Mouse (Mus musculus) CH12.LX (cell line): ENCODE measurements around the gene Gm47429. TPM values are rescaled to one million over a fixed set of nuclear protein-coding genes. Genes with fewer than 3 reads are reported as not detected.

Source experiments
- DNase-seq: peaks from one replicate; pipeline ENCODE4 v3.0.0-alpha.2; 2013; ENCODE audit errors: extremely low read depth
- H3K27ac ChIP-seq: 2 replicates; pipeline ENCODE4 v1.5.1; 2012; ENCODE audit warnings: low read depth, mild to moderate bottlenecking, control low read depth, moderate library complexity; ENCODE audit not compliant: insufficient read depth
- H3K27me3 ChIP-seq: replicated peaks from 2 replicates; pipeline ENCODE3; 2012; ENCODE audit warnings: inconsistent platforms
- H3K36me3 ChIP-seq, 2 experiments: replicated peaks in 1 of 2; 2 replicates each; pipeline versions ENCODE3 to v1.6.1; 2012; ENCODE audit warnings: inconsistent platforms in 1 of 2, low read length in 1 of 2, mild to moderate bottlenecking in 1 of 2, mixed read lengths in 1 of 2, moderate library complexity in 1 of 2; ENCODE audit not compliant: control insufficient read depth in 1 of 2, insufficient read depth in 1 of 2
- H3K4me1 ChIP-seq, 2 experiments: 2 replicates each; pipeline ENCODE4 v1.6.1; 2012; ENCODE audit warnings: inconsistent platforms in 1 of 2, moderate library complexity in 1 of 2; ENCODE audit not compliant: insufficient read depth in 2 of 2, control insufficient read depth in 1 of 2
- H3K4me2 ChIP-seq: 2 replicates; pipeline ENCODE4 v1.6.1; 2012; ENCODE audit warnings: low read depth, mild to moderate bottlenecking, control low read depth; ENCODE audit not compliant: poor library complexity, insufficient read depth, severe bottlenecking
- H3K4me3 ChIP-seq, 3 experiments: fragments of 150-350 bp in 1 of 3; sonication (generic) in 1 of 3; replicated peaks in 1 of 3; 2 replicates each; pipeline versions ENCODE3 to v1.5.1; 2011 to 2012; ENCODE audit warnings: low read depth in 2 of 3, low read length in 2 of 3, mild to moderate bottlenecking in 2 of 3, moderate library complexity in 2 of 3, control low read depth in 1 of 3, improper control_type of control experiment in 1 of 3, inconsistent platforms in 1 of 3, mixed read lengths in 1 of 3; ENCODE audit not compliant: poor library complexity in 1 of 3
- H3K79me2 ChIP-seq: replicated peaks from 2 replicates; pipeline ENCODE4 v1.6.1; 2012; ENCODE audit warnings: mild to moderate bottlenecking, moderate library complexity; ENCODE audit not compliant: control insufficient read depth, poor library complexity, insufficient read depth, severe bottlenecking; ENCODE audit errors: extremely low read depth
- H3K9ac ChIP-seq: 2 replicates; pipeline ENCODE4 v1.6.1; 2012; ENCODE audit warnings: low read depth, mild to moderate bottlenecking, control low read depth, moderate library complexity; ENCODE audit not compliant: insufficient read depth
- H3K9me3 ChIP-seq: replicated peaks from 2 replicates; pipeline ENCODE3; 2012; ENCODE audit warnings: low read length, inconsistent platforms, mixed read lengths
- BHLHE40 ChIP-seq: IDR thresholded peaks from 2 replicates; pipeline ENCODE4 v1.6.1; 2011; ENCODE audit warnings: mild to moderate bottlenecking, low read depth, low read length, improper control_type of control experiment
- CHD1 ChIP-seq: IDR thresholded peaks from 2 replicates; pipeline ENCODE4 v1.6.1; 2012; ENCODE audit warnings: low read depth, low read length, improper control_type of control experiment, inconsistent platforms
- CHD2 ChIP-seq: IDR thresholded peaks from 2 replicates; pipeline ENCODE4 v1.6.1; 2011; ENCODE audit warnings: low read length, improper control_type of control experiment
- CTCF ChIP-seq, 2 experiments: IDR thresholded peaks in 1 of 2; conservative IDR thresholded peaks in 1 of 2; 2 replicates each; pipeline ENCODE4 v1.5.1; 2011 to 2012; ENCODE audit warnings: low read depth in 2 of 2, low read length in 2 of 2, improper control_type of control experiment in 1 of 2, inconsistent platforms in 1 of 2, mild to moderate bottlenecking in 1 of 2, moderate library complexity in 1 of 2
- E2F4 ChIP-seq: IDR thresholded peaks from 2 replicates; pipeline ENCODE4 v1.6.1; 2011; ENCODE audit warnings: low read depth, low read length, improper control_type of control experiment; ENCODE audit not compliant: insufficient replicate concordance
- ELF1 ChIP-seq: IDR thresholded peaks from 2 replicates; pipeline ENCODE4 v1.6.1; 2014; ENCODE audit warnings: low read depth, mild to moderate bottlenecking, inconsistent platforms, low read length, improper control_type of control experiment
- EP300 ChIP-seq: IDR thresholded peaks from 2 replicates; pipeline ENCODE4 v1.6.1; 2011; ENCODE audit warnings: low read length, improper control_type of control experiment
- ETS1 ChIP-seq: conservative IDR thresholded peaks from 2 replicates; pipeline ENCODE4 v1.6.1; 2012; ENCODE audit warnings: low read depth, mild to moderate bottlenecking, inconsistent platforms, low read length, improper control_type of control experiment, moderate library complexity
- GABPA ChIP-seq: IDR thresholded peaks from 2 replicates; pipeline ENCODE4 v1.6.1; 2012; ENCODE audit warnings: low read depth, low read length, improper control_type of control experiment, inconsistent platforms; ENCODE audit not compliant: insufficient replicate concordance
- HCFC1 ChIP-seq: IDR thresholded peaks from 2 replicates; pipeline ENCODE4 v1.6.1; 2012; ENCODE audit warnings: low read depth, mild to moderate bottlenecking, inconsistent platforms, low read length, improper control_type of control experiment
- IRF4 ChIP-seq: IDR thresholded peaks from 2 replicates; pipeline ENCODE4 v1.6.1; 2014; ENCODE audit warnings: low read depth, mild to moderate bottlenecking, inconsistent platforms, low read length, improper control_type of control experiment
- JUND ChIP-seq: conservative IDR thresholded peaks from 2 replicates; pipeline ENCODE4 v1.6.1; 2011; ENCODE audit warnings: low read depth, low read length, improper control_type of control experiment
- KAT2A ChIP-seq: IDR thresholded peaks from 2 replicates; pipeline ENCODE4 v1.6.1; 2012; ENCODE audit warnings: low read length, improper control_type of control experiment, inconsistent platforms; ENCODE audit not compliant: insufficient replicate concordance
- MAFK ChIP-seq: IDR thresholded peaks from 2 replicates; pipeline ENCODE4 v1.6.1; 2011; ENCODE audit warnings: low read length, improper control_type of control experiment; ENCODE audit not compliant: insufficient replicate concordance
- MAX ChIP-seq: IDR thresholded peaks from 2 replicates; pipeline ENCODE4 v1.6.1; 2011; ENCODE audit warnings: low read length, improper control_type of control experiment
- MAZ ChIP-seq: IDR thresholded peaks from 2 replicates; pipeline ENCODE4 v1.6.1; 2012; ENCODE audit warnings: low read depth, mild to moderate bottlenecking, inconsistent platforms, low read length, improper control_type of control experiment, moderate library complexity
- MEF2A ChIP-seq: IDR thresholded peaks from 2 replicates; pipeline ENCODE4 v1.6.1; 2014; ENCODE audit warnings: low read depth, mild to moderate bottlenecking, inconsistent platforms, low read length, improper control_type of control experiment, borderline replicate concordance
- MXI1 ChIP-seq: IDR thresholded peaks from 2 replicates; pipeline ENCODE4 v1.6.1; 2011; ENCODE audit warnings: mild to moderate bottlenecking, low read depth, low read length, improper control_type of control experiment
- MYC ChIP-seq: IDR thresholded peaks from 2 replicates; pipeline ENCODE4 v1.6.1; 2011; ENCODE audit warnings: low read depth, mild to moderate bottlenecking, improper control_type of control experiment, low read length
- NELFE ChIP-seq: IDR thresholded peaks from 2 replicates; pipeline ENCODE4 v1.6.1; 2011; ENCODE audit warnings: low read depth, low read length, improper control_type of control experiment
- NRF1 ChIP-seq: IDR thresholded peaks from 2 replicates; pipeline ENCODE4 v1.6.1; 2014; ENCODE audit warnings: low read depth, mild to moderate bottlenecking, inconsistent platforms, low read length, improper control_type of control experiment, moderate library complexity
- PAX5 ChIP-seq: IDR thresholded peaks from 2 replicates; pipeline ENCODE4 v1.6.1; 2012; ENCODE audit warnings: low read length, inconsistent platforms, mixed read lengths
- POLR2A ChIP-seq: IDR thresholded peaks from 2 replicates; pipeline ENCODE4 v1.6.1; 2011; ENCODE audit warnings: low read depth, mild to moderate bottlenecking, improper control_type of control experiment, low read length
- POLR2AphosphoS2 ChIP-seq: IDR thresholded peaks from 2 replicates; pipeline ENCODE4 v1.6.1; 2011; ENCODE audit warnings: low read depth, low read length, improper control_type of control experiment
- RAD21 ChIP-seq: IDR thresholded peaks from 2 replicates; pipeline ENCODE4 v1.6.1; 2011; ENCODE audit warnings: low read depth, mild to moderate bottlenecking, low read length, improper control_type of control experiment, moderate library complexity
- RCOR1 ChIP-seq: conservative IDR thresholded peaks from 2 replicates; pipeline ENCODE4 v1.6.1; 2012; ENCODE audit warnings: low read depth, mild to moderate bottlenecking, inconsistent platforms, low read length, improper control_type of control experiment
- SIN3A ChIP-seq: IDR thresholded peaks from 2 replicates; pipeline ENCODE4 v1.6.1; 2012; ENCODE audit warnings: low read length, improper control_type of control experiment, inconsistent platforms
- SMC3 ChIP-seq: IDR thresholded peaks from 2 replicates; pipeline ENCODE4 v1.6.1; 2011; ENCODE audit warnings: low read depth, low read length, improper control_type of control experiment
- TBP ChIP-seq: conservative IDR thresholded peaks from 2 replicates; pipeline ENCODE4 v1.6.1; 2011; ENCODE audit warnings: low read depth, low read length, improper control_type of control experiment
- TCF12 ChIP-seq: IDR thresholded peaks from 2 replicates; pipeline ENCODE4 v1.6.1; 2014; ENCODE audit warnings: low read depth, mild to moderate bottlenecking, inconsistent platforms, low read length, improper control_type of control experiment
- UBTF ChIP-seq: IDR thresholded peaks from 2 replicates; pipeline ENCODE4 v1.6.1; 2012; ENCODE audit warnings: low read depth, mild to moderate bottlenecking, inconsistent platforms, low read length, improper control_type of control experiment, moderate library complexity
- USF1 ChIP-seq: IDR thresholded peaks from 2 replicates; pipeline ENCODE4 v1.6.1; 2014; ENCODE audit warnings: low read depth, mild to moderate bottlenecking, inconsistent platforms, low read length, improper control_type of control experiment
- USF2 ChIP-seq: conservative IDR thresholded peaks from 2 replicates; pipeline ENCODE4 v1.6.1; 2011; ENCODE audit warnings: low read depth, low read length, improper control_type of control experiment
- ZC3H11A ChIP-seq: IDR thresholded peaks from 2 replicates; pipeline ENCODE4 v1.6.1; 2012; ENCODE audit warnings: low read depth, mild to moderate bottlenecking, inconsistent platforms, low read length, improper control_type of control experiment
- ZKSCAN1 ChIP-seq: IDR thresholded peaks from 2 replicates; pipeline ENCODE4 v1.6.1; 2012; ENCODE audit warnings: low read depth, inconsistent platforms, low read length, improper control_type of control experiment, borderline replicate concordance
- ZMIZ1 ChIP-seq: IDR thresholded peaks from 2 replicates; pipeline ENCODE4 v1.6.1; 2012; ENCODE audit warnings: low read depth, mild to moderate bottlenecking, inconsistent platforms, low read length, improper control_type of control experiment
- ZNF384 ChIP-seq: IDR thresholded peaks from 2 replicates; pipeline ENCODE4 v1.6.1; 2012; ENCODE audit warnings: low read depth, low read length, improper control_type of control experiment, inconsistent platforms
- dilution Hi-C: fragments of 300-500 bp; cut with MboI; formaldehyde crosslinking; loops from 2 replicates; pipeline ENCODE4 v1.14.3; 2020; ENCODE audit warnings: low sequenced_read_pairs; ENCODE audit not compliant: extremely low pct_unique_long_range_greater_than_20kb, extremely low pct_ligation_motif_present
- in situ Hi-C: fragments of 300-500 bp; cut with MboI; formaldehyde crosslinking; loops from 3 replicates; pipeline ENCODE4 v1.14.3; 2019; ENCODE audit warnings: low sequenced_read_pairs, low pct_ligation_motif_present, low pct_unique_long_range_greater_than_20kb, mixed read lengths
- polyA plus RNA-seq: library from polyadenylated mRNA; unstranded; fragments of >175 nt; gene quantifications from 2 replicates; pipeline ENCODE4 v1.2.1, GENCODE M21; 2012; ENCODE audit warnings: low read depth; ENCODE audit not compliant: insufficient read length
- total RNA-seq, 2 experiments: library from RNA; depleted of rRNA; stranded (reverse); fragments of 300-350 nt in 1 of 2; fragments of >200 nt in 1 of 2; gene quantifications; 2 replicates each; pipeline ENCODE4 v1.2.3; 2012 to 2014

The Gm47429 gene
- total and polyA plus RNA-seq, 3 experiments: not detected

DNA sequence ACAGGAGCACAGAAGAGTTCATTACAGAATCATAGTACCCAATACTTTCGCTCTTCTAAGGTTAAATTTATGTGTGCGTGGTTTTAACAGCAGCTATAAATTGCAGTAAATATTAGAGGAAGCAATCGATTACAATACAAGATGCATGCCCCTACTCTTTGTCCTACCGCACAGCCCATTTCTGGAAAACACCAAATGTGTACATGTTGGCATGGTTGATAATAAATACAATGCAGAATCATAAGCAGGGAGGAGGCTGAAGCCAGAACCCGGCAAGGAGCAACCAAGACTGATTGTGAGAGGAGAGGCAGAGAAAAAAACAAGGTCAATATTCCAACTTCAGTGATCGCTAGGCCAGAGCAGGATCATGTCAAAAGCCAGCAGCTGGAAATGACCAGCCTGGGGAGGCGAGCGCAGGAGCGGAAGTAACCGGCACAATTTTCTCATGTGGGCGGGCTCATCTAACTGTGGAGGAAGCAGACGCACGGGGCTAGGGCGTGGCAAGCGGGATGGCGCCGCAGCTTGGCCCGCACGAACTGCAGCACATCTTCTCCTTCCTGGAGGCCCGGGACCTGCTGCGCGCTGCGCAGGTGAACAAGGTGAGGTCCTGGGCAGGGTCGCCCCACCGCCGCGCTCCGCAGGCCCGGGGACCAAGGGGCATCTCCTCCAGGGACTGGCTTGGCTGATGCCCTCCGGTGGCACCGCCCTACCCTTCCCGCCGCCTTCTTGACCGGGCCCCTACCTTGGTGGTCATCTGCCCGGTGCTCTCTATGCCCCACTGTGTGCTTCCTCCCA is 26.1 kb downstream of the Gm47429 start, which contains the start of gene Fbxw17:
Fbxw17 (plus strand) TSS at position 476 of the 795 bp plus-strand sequence.
- TF ChIP-seq CTCF (conservative IDR thresholded peaks at IDR 0.05 in 1 of 2, IDR thresholded peaks at IDR 0.05 in 1 of 2; ENCODE audit: low read depth in 2 of 2, low read length in 2 of 2) (no peak), USF1 (no peak), NELFE (no peak; the same call in none of the 2 replicates), CHD2 (no peak; the same call in 1 of the 2 replicates), PAX5 (no peak), MAX (peak; percentile 71), POLR2AphosphoS2 (peak; percentile 57; the same call in 1 of the 2 replicates), NRF1 (peak; percentile 80), ZKSCAN1 (no peak), ETS1 (no peak), TCF12 (peak; percentile 85), UBTF (no peak), SMC3 (no peak), MYC (peak; percentile 38; the same call in 1 of the 2 replicates), HCFC1 (peak; percentile 60), E2F4 (0 out of 2 replicates have a peak, but pooled peaks have one; percentile 17), MAFK (no peak), EP300 (no peak), IRF4 (peak; percentile 44; the same call in 1 of the 2 replicates), TBP (peak; percentile 80; the same call in 1 of the 2 replicates), ZNF384 (no peak), MXI1 (no peak; the same call in 1 of the 2 replicates), KAT2A (no peak), JUND (no peak), POLR2A (peak; percentile 85), BHLHE40 (peak; percentile 48; the same call in 1 of the 2 replicates), MEF2A (peak; percentile 32; the same call in 1 of the 2 replicates), RCOR1 (no peak), MAZ (no peak), CHD1 (no peak), SIN3A (peak; percentile 60), ELF1 (peak; percentile 79), USF2 (no peak), GABPA (no peak), RAD21 (no peak), ZC3H11A (no peak), ZMIZ1 (peak; percentile 72; the same call in 1 of the 2 replicates)
- H3K9ac ChIP-seq: peak within 1 kb of the TSS; percentile 78
- in situ Hi-C loops: no loop called here
- H3K79me2 ChIP-seq: no peaks in the 10 kb centered on the region
- H3K4me2 ChIP-seq: peak within 1 kb of the TSS; percentile 94
- dilution Hi-C loops: no loop called here
- H3K4me3 ChIP-seq: peak within 1 kb of the TSS; percentile 75 to 87 (median 83)
- no peaks in the 10 kb centered on the region for H3K9me3 ChIP-seq
- H3K36me3 ChIP-seq: peaks cover 4 to 24% of the 10 kb centered on the region in 2 experiments
- H3K27ac ChIP-seq: no peak within 1 kb of the TSS
- H3K27me3 ChIP-seq: no peaks in the 10 kb centered on the region
- peaks cover 12 to 26% of the 10 kb centered on the region in 2 experiments; a peak in 3 of 4 replicates for H3K4me1 ChIP-seq
- peak; percentile 81 for DNase-seq
